Mouse (Mus musculus): ENCODE measurements around the gene Adam25. TPM values are rescaled to one million over a fixed set of nuclear protein-coding genes. Genes with fewer than 3 reads are reported as not detected.
"Not testable (repeated sequence)": the region's sequence is repeated elsewhere in the genome, so short reads cannot be mapped to it uniquely, and the experiment has no call there.

Gene Adam25
- polyA plus RNA-seq (2012; rRNA removed) = not detected in 2 replicates

DNA sequence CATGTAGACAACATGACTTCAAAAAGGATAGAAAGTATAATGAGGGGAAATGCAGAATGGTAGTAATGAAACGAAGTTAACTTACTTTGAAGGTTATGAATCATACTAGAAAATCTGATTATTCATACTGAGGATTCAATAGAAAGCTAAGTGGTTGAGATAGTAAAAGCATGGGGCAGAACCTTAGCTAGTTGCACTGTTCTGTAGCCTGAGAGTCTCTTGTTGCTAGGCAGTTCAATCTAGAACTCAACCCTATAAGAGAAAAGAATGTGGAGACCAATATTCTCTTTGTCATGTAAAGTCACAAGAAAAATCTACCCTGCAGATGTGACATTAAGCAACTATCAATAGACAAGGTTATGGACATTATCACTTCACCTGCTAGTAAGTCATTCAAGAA is at the start of gene Adam25:
Adam25 (plus strand) TSS at position 301 of the 400 bp plus-strand sequence.
- not testable (repeated sequence) for DNase-seq (ENCODE audit: low read depth)

DNA sequence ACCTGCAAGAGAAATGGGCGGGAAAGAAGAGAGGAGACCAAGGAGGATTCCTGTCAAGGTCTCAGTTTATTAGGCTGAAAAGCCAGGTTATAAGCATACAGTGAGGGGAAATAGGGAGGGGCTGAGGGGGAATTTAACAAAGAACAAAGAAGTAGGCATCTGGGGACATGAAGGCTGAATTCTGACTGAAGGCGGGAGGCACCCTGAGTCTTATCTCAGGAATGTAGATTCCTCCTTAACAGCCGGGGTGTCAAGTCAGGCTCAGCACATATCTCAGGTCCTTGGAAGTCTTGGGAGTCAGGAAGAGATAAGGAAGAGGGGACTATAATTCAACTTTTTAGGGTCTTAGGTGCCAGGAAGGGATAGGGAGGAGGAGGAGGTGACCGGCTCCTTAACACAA is 36.6 kb upstream of the Adam25 start:
- not testable (repeated sequence) for DNase-seq (ENCODE audit: low read depth)

DNA sequence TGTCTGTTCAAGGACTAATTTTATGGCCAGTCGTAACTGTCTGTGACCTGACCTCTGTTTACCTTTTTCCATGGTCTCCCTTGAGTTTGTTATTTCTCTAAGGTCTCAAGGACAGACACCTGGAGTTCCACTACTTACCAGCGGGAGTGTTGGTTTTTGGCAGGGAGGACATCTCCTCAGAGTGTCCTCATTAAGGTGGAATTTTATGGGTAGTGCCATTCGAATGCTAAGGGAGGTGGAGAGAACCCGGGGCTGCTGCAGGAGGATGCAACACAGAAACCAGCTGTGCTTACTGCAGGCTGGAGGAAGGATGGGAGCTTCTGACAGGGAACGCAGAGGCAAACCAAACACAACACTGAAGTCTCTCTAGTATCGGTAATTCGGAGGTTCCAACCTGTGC is 36.0 kb upstream of the Adam25 start:
- no peak for DNase-seq (ENCODE audit: low read depth)
- TF ChIP-seq CTCF (IDR thresholded peaks at IDR 0.05; ENCODE audit: borderline replicate concordance, extremely low read depth, insufficient read depth, insufficient read length) (no peak), POLR2A (IDR thresholded peaks at IDR 0.05; ENCODE audit: borderline replicate concordance, extremely low read depth, insufficient read depth, insufficient read length, poor library complexity, severe bottlenecking) (no peak)

DNA sequence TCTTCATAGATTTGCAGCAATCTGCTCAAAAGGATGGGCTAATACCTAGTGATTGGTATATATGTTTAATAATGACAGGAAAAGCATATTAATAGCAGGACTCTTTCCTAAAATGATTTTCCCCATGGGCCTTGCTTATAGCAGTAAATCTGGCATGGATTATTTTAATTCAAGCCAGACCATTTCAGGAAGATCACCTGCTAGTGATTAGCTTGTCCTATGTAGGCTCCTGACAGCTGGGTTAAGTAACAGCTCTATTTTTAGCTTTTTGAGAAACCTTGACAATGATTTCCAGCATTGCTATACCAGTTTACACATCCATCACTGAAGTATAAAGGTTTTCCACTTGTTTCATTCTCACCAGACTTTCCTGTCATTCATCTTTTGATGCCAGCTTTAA is 31.3 kb downstream of the Adam25 start:
- DNase-seq (ENCODE audit: low read depth) = no peak

DNA sequence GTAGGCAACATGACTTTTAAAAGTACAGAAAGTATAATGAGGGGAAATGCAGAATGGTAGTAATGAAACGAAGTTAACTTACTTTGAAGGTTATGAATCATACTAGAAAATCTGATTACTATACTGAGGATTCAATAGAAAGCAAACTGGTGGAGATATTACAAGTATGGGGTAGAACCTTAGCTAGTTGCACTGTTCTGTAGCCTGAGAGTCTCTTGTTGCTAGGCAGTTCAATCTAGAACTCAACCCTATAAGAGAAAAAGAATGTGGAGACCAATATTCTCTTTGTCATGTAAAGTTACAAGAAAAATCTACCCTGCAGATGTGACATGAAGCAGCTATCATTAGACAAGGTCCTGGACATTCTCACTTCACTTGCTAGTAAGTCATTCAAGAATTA is 41.0 kb downstream of the Adam25 start, which contains the start of gene Adam20:
Adam20 (plus strand) TSS at position 301 of the 400 bp plus-strand sequence.
- not testable (repeated sequence) for DNase-seq (ENCODE audit: low read depth)

More for the DNA sequence above, 31.3 kb downstream of the Adam25 start:
- TF ChIP-seq CTCF (IDR thresholded peaks at IDR 0.05; ENCODE audit: borderline replicate concordance, extremely low read depth, insufficient read depth, insufficient read length) (no peak), POLR2A (IDR thresholded peaks at IDR 0.05; ENCODE audit: borderline replicate concordance, extremely low read depth, insufficient read depth, insufficient read length, poor library complexity, severe bottlenecking) (no peak)

DNA sequence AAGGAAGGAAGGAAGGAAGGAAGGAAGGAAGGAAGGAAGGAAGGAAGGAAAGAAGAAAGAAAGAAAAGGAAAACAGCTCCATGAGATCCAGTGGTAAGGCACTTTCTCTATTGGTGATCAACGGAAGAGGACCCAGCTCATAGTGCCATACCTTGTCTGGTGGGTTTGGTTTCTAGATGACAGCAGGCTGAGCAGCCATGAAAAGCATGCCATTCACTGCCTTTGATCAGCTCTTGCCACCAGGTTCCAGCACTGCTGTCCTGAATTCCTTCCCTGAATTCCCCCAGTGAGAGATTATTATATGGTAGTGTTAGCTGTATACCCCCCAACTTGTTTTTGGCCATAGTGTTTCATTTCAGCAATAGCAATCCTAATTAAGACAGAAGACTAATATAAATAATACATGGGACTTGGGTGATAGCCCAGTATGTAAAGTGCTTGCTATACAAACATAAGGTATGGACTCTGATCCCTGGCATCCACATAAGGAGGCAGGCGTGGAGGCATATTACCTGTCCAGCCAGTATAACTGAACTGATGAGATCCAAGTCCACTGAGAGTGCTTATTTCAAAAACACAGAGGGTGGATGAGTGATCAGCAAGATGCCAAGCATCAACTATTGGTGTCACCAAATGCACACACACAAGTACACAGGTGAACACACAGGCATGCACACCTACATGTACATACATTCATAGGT is 51.5 kb downstream of the Adam25 start:
- no peak for DNase-seq (ENCODE audit: low read depth)

More for the DNA sequence above, 51.5 kb downstream of the Adam25 start:
- no peak for TF ChIP-seq POLR2A (IDR thresholded peaks at IDR 0.05; ENCODE audit: borderline replicate concordance, extremely low read depth, insufficient read depth, insufficient read length, poor library complexity, severe bottlenecking)
- TF ChIP-seq CTCF (IDR thresholded peaks at IDR 0.05; ENCODE audit: borderline replicate concordance, extremely low read depth, insufficient read depth, insufficient read length) = no peak

Other genes starting within 250 kb of the Adam25 start
- not detected in 2 replicates for gene Adam24, start 77.1 kb upstream of the Adam25 start, polyA plus RNA-seq (2012; rRNA removed)
- not detected in 2 replicates for gene Adam20, start 41.1 kb downstream of the Adam25 start, polyA plus RNA-seq (2012; rRNA removed)
- gene Adam39, start 70.8 kb downstream of the Adam25 start, polyA plus RNA-seq (2012; rRNA removed) = not detected in 2 replicates

All from brain, embryonic 14.5 days (tissue).